Mouse (Mus musculus): ENCODE results near the gene Actg2. TPM values are rescaled to one million over a fixed set of nuclear protein-coding genes. Genes with fewer than 3 reads are reported as not detected.

The Actg2 gene
- polyA plus RNA-seq, 1 experiment = not detected

- Histone ChIP-seq H3K4me3 (replicated peaks) (no peak overlapping the region), H3K9me3 (ENCODE audit: control insufficient read depth, low read length) (peaks cover 5% of the 10 kb centered on the region), H3K36me3 (ENCODE audit: control insufficient read depth) (no peaks in the 10 kb centered on the region), H3K4me1 (ENCODE audit: control insufficient read depth) (peaks cover 16% of the 10 kb centered on the region), H3K27me3 (ENCODE audit: control insufficient read depth) (peaks cover 6% of the 10 kb centered on the region)
- TF ChIP-seq TAL1 (IDR thresholded peaks at IDR 0.05; ENCODE audit: low read length) = no peak
- no peak for TF ChIP-seq GATA1 (IDR thresholded peaks at IDR 0.05; ENCODE audit: low read length)
These were observed 14.3 kb downstream of the Actg2 start for GRCm38 (mm10) chr6:83521784-83522183.

- Histone ChIP-seq H3K4me1 (ENCODE audit: control insufficient read depth) (peaks cover 13% of the 10 kb centered on the region), H3K27me3 (ENCODE audit: control insufficient read depth) (peaks cover 10% of the 10 kb centered on the region), H3K4me3 (replicated peaks) (no peak overlapping the region), H3K9me3 (ENCODE audit: control insufficient read depth, low read length) (peaks cover 5% of the 10 kb centered on the region), H3K36me3 (ENCODE audit: control insufficient read depth) (no peaks in the 10 kb centered on the region)
- TF ChIP-seq GATA1 (IDR thresholded peaks at IDR 0.05; ENCODE audit: low read length) (no peak), TAL1 (IDR thresholded peaks at IDR 0.05; ENCODE audit: low read length) (no peak)
These were observed 17.4 kb downstream of the Actg2 start for GRCm38 (mm10) chr6:83518637-83519036.

GRCm38 (mm10) chr6:83515172-83515571 is 20.9 kb downstream of the Actg2 start:
- H3K4me1 ChIP-seq (ENCODE audit: control insufficient read depth) = peaks cover 3% of the 10 kb centered on the region
- H3K27me3 ChIP-seq (ENCODE audit: control insufficient read depth) = peaks cover 8% of the 10 kb centered on the region
- H3K4me3 ChIP-seq (replicated peaks) = no peak overlapping the region
- H3K36me3 ChIP-seq (ENCODE audit: control insufficient read depth) = no peaks in the 10 kb centered on the region
- peaks cover 5% of the 10 kb centered on the region for H3K9me3 ChIP-seq (ENCODE audit: control insufficient read depth, low read length)
- no peak for TF ChIP-seq GATA1 (IDR thresholded peaks at IDR 0.05; ENCODE audit: low read length)
- no peak for TF ChIP-seq TAL1 (IDR thresholded peaks at IDR 0.05; ENCODE audit: low read length)

- Histone ChIP-seq H3K9me3 (ENCODE audit: control insufficient read depth, low read length) (no peaks in the 10 kb centered on the region), H3K27me3 (ENCODE audit: control insufficient read depth) (peaks cover 3% of the 10 kb centered on the region), H3K4me3 (replicated peaks) (no peak overlapping the region), H3K4me1 (ENCODE audit: control insufficient read depth) (peaks cover 8% of the 10 kb centered on the region), H3K36me3 (ENCODE audit: control insufficient read depth) (no peaks in the 10 kb centered on the region)
- no peak for TF ChIP-seq TAL1 (IDR thresholded peaks at IDR 0.05; ENCODE audit: low read length)
- no peak for TF ChIP-seq GATA1 (IDR thresholded peaks at IDR 0.05; ENCODE audit: low read length)
These were observed 23.6 kb downstream of the Actg2 start for GRCm38 (mm10) chr6:83512495-83512894.

- peaks cover 29% of the 10 kb centered on the region for H3K4me1 ChIP-seq (ENCODE audit: control insufficient read depth)
- TF ChIP-seq TAL1 (IDR thresholded peaks at IDR 0.05; ENCODE audit: low read length) (no peak), GATA1 (IDR thresholded peaks at IDR 0.05; ENCODE audit: low read length) (no peak)
- no peaks in the 10 kb centered on the region for H3K9me3 ChIP-seq (ENCODE audit: control insufficient read depth, low read length)
- H3K4me3 ChIP-seq (replicated peaks) = no peak overlapping the region
- H3K27me3 ChIP-seq (ENCODE audit: control insufficient read depth) = no peaks in the 10 kb centered on the region
- no peaks in the 10 kb centered on the region for H3K36me3 ChIP-seq (ENCODE audit: control insufficient read depth)
These were observed 25.9 kb downstream of the Actg2 start for GRCm38 (mm10) chr6:83510210-83510609.

GRCm38 (mm10) chr6:83509442-83509841 is 26.6 kb downstream of the Actg2 start:
- H3K4me3 ChIP-seq (replicated peaks) = no peak overlapping the region
- H3K9me3 ChIP-seq (ENCODE audit: control insufficient read depth, low read length) = no peaks in the 10 kb centered on the region
- TF ChIP-seq TAL1 (IDR thresholded peaks at IDR 0.05; ENCODE audit: low read length) (no peak), GATA1 (IDR thresholded peaks at IDR 0.05; ENCODE audit: low read length) (no peak)
- H3K36me3 ChIP-seq (ENCODE audit: control insufficient read depth) = no peaks in the 10 kb centered on the region; the same call in 1 of the 2 replicates
- H3K4me1 ChIP-seq (ENCODE audit: control insufficient read depth) = peaks cover 37% of the 10 kb centered on the region
- no peaks in the 10 kb centered on the region for H3K27me3 ChIP-seq (ENCODE audit: control insufficient read depth)

GRCm38 (mm10) chr6:83507168-83507546 is 28.9 kb downstream of the Actg2 start:
- H3K4me3 ChIP-seq (replicated peaks) = peak overlapping the region; percentile 76
- H3K4me1 ChIP-seq (ENCODE audit: control insufficient read depth) = peaks cover 46% of the 10 kb centered on the region

GRCm38 (mm10) chr6:83506258-83507167 is 29.6 kb downstream of the Actg2 start, which contains the start of gene Dguok:
Gene Dguok, minus strand, starts transcription at chr6:83506969.
- no peaks in the 10 kb centered on the region for H3K9me3 ChIP-seq (ENCODE audit: control insufficient read depth, low read length)
- peak within 1 kb of the TSS; percentile 76 for H3K4me3 ChIP-seq (replicated peaks)
- no peaks in the 10 kb centered on the region for H3K27me3 ChIP-seq (ENCODE audit: control insufficient read depth)
- TF ChIP-seq GATA1 (IDR thresholded peaks at IDR 0.05; ENCODE audit: low read length) (no peak), TAL1 (IDR thresholded peaks at IDR 0.05; ENCODE audit: low read length) (no peak)
- H3K36me3 ChIP-seq (ENCODE audit: control insufficient read depth) = peaks cover 11% of the 10 kb centered on the region
- peaks cover 49% of the 10 kb centered on the region for H3K4me1 ChIP-seq (ENCODE audit: control insufficient read depth)

More at GRCm38 (mm10) chr6:83507168-83507546, 28.9 kb downstream of the Actg2 start:
- H3K36me3 ChIP-seq (ENCODE audit: control insufficient read depth) = peaks cover 11% of the 10 kb centered on the region
- H3K9me3 ChIP-seq (ENCODE audit: control insufficient read depth, low read length) = no peaks in the 10 kb centered on the region
- TF ChIP-seq TAL1 (IDR thresholded peaks at IDR 0.05; ENCODE audit: low read length) (no peak), GATA1 (IDR thresholded peaks at IDR 0.05; ENCODE audit: low read length) (no peak)
- no peaks in the 10 kb centered on the region for H3K27me3 ChIP-seq (ENCODE audit: control insufficient read depth)

GRCm38 (mm10) chr6:83505554-83505953 is 30.5 kb downstream of the Actg2 start:
- Histone ChIP-seq H3K36me3 (ENCODE audit: control insufficient read depth) (peaks cover 12% of the 10 kb centered on the region), H3K4me3 (replicated peaks) (peak overlapping the region; percentile 76)
- no peak for TF ChIP-seq TAL1 (IDR thresholded peaks at IDR 0.05; ENCODE audit: low read length)
- TF ChIP-seq GATA1 (IDR thresholded peaks at IDR 0.05; ENCODE audit: low read length) = no peak

More at GRCm38 (mm10) chr6:83505554-83505953, 30.5 kb downstream of the Actg2 start:
- Histone ChIP-seq H3K4me1 (ENCODE audit: control insufficient read depth) (peaks cover 49% of the 10 kb centered on the region), H3K9me3 (ENCODE audit: control insufficient read depth, low read length) (no peaks in the 10 kb centered on the region), H3K27me3 (ENCODE audit: control insufficient read depth) (no peaks in the 10 kb centered on the region)
